Mouse (Mus musculus) left cerebral cortex, postnatal 10 days (tissue): ENCODE measurements around the gene Cd300e. TPM values are rescaled to one million over a fixed set of nuclear protein-coding genes. Genes with fewer than 3 reads are reported as not detected.

ENCODE experiments used
- DNase-seq, 2 experiments: peaks; one replicate each; pipeline ENCODE4 v3.0.0; 2021 to 2022; ENCODE audit warnings: low spot score in 2 of 2, mixed read lengths in 1 of 2; ENCODE audit errors: extremely low spot score in 1 of 2
- intact Hi-C: fragments of 180-260 bp; cut with DNase I; formaldehyde crosslinking; loops from one replicate; pipeline ENCODE4 v1.15.1; 2025
- total RNA-seq, 2 experiments: library from RNA; stranded (reverse); gene quantifications; 2 replicates each; pipeline ENCODE4 v1.2.3; 2021

Gene Cd300e
- total RNA-seq, result not detected

DNA sequence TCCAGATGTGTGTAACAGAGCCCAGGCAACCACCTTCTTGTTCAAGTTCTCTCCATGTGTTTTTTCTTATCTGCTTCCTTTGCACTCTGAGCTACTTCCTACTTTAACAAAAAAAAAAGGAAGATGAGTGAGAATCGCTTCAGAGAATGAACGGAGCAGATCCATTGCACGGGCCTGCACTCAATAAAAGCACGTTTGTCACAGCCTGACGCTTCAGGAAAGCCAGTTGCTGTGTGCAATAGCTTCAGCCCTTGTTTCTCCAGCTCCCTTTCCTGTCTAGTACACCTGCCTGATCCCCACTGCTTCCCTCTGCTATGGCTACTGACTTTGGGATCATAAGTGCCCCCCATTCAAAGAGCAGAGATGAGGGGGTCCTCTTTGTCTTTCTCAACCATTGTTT is at the start of gene Cd300e:
Gene Cd300e, minus strand, starts transcription at position 101 of the 400 bp plus-strand sequence.
- intact Hi-C loops, result no loop called here
- no peak for DNase-seq

DNA sequence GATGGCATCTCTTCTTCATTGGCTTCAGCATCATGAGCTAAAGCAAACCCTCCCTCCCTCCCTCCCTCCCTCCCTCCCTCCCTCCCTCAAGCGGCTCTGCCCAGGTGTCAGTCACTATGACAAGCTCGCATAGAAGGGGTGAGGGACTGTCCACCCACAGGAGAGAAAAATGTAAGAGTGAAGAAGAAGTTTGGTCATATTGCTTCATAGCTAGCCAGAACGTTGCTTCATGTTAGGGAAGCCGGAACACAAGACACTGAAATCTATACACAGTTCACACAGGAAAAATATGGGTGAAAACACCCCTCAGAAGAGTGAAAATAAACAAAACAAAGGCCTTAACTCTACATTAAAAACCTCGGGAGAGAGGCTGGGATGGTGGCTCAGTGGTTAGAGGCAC is 48.3 kb upstream of the Cd300e start:
- intact Hi-C loops, result no loop called here
- no peak for DNase-seq

DNA sequence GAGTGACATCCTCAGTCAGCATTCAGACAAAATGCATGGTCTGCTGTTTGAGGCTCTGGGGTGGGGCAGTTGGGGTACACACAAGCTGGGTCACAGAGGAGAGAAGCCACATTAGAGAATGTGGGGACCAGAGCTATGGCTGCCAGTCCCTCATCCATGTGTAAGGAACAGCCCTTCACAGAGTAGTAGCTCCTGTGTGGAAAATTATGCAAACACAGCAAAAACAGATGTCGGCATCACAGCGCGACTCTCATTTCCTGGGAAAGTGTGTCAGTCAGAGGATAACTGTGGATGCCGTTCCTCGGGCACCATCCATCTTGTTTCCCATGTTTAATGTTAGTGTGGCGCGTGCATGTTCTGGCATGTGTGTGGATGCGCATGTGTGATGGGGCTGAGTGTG is 46.2 kb upstream of the Cd300e start:
- intact Hi-C loops, result no loop called here
- no peak for DNase-seq

DNA sequence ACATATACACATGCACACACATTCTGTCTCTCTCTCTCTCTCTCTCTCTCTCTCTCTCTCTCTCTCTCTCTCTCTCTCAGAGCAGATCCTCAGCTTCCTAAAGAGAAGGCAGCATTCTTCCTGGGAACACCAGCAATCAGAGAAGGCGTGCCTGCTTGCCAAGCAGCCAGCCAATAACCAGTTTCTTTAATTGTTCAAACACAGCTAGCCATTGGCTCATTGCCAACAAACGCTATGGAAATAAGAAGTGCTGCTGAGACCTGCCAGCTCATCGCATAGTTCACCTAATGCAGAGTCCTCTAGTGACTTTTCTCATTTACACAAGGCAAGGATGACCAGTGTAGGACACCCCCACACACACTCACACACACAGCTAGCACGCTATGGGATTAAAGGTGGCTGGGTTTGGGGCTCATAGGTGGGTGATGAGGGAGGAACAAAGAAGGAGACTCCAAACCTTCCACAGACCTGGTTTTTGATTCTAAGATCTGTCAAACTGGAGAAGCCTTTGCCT is 45.5 kb upstream of the Cd300e start:
- intact Hi-C loops, result no loop called here
- no peak for DNase-seq

DNA sequence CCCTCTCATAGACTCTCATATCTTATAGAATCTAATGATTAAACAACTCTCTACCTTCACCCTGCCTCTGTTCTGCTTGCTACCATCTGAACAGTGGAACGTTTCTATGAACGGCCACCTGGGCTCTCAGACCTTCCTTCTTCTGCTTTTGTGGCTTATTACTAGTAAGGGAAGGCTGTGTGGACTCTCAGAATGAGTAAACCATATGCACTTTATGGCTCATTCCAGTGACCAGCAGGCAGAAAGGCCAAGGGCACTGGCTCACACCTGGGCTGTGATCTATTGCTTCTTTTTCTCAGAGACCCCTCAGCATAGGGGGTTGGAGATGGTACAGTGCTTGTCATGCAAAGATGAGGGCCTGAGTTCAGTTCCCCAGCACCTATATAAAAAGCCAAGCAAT is 44.7 kb upstream of the Cd300e start:
- intact Hi-C loops, result no loop called here
- no peak for DNase-seq

DNA sequence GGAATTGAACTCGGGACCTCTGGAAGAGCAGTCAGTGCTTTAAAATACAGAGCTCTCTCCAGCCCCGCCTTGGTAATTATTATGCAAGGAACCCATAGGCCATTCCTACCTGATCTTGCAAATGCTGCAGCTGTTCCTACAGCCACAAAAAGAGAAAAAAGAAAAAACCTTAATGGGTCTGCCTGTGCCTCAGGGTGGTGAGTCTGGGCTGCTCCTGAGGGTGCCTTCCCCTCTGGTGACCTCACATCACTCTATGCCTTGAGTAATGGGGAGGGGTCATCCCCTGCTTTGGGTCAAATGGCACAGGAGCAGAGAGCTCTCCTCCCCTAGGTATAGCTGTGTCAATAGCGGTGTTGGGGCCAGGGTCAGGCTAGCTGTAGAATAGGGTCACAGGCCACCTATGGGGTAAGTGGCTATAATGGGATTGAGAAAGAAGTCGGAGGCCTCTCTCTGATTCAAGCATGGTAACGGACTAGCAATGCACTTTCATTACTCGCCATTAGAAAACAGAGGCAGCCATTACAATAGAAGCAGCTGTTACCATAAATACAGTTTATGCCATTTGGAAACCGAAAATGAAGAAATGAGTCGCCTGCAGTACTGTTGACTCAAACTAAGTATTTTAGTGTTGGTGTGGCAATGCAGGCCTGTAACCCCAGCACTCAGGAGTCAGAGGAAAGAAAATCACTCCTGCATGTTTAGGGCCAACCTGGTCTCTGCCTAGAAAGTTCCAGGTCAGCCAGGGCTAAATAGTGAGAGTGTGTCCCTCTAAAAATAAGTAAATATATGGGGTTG is 43.0 kb upstream of the Cd300e start:
- intact Hi-C loops, result no loop called here
- DNase-seq, result no peak

DNA sequence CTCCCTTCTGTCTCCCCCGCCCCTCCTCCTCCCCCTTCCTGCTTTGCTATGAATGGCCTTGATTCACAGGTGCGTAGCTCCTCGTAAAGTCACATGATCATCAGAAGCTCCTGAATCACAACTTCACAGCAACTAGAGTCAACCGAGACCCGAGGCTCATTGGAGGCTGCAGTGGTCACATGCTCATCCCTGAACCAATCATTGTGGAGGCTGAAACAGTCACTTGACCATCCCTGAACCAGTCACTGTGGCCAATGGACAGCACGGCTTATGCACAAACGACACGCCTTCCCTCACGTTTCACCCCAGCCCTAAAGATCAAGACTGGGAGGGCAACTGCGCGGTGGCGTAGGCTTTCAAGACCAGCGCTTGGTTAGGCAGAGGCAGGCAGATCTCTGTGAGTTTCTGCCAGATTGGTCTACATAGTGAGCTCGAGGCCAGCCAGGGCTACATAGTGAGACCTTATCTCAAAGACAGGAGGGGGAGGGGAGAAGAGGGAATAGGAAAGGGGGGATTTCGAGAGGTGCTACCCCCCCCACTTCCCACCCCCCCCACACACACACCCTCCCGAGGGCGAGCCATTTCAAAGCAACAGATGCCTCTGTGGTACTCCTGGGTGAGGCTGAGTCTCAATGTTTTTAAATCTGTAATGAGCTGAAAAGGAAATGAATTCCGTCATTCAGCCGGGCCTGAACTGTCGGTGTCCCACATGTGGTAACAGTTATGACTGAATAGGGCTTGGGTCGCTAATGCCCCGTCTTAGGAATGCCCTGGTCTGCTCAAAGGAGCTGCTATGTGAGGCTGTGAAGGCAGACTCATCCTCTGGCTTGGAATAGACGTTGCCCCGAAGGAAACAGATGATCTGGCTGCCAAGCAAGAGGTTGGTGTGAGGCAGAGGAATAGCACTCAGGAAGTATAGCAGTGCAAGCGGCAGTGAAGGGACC is 41.8 kb upstream of the Cd300e start:
- no peak for DNase-seq
- intact Hi-C loops, result no loop called here

DNA sequence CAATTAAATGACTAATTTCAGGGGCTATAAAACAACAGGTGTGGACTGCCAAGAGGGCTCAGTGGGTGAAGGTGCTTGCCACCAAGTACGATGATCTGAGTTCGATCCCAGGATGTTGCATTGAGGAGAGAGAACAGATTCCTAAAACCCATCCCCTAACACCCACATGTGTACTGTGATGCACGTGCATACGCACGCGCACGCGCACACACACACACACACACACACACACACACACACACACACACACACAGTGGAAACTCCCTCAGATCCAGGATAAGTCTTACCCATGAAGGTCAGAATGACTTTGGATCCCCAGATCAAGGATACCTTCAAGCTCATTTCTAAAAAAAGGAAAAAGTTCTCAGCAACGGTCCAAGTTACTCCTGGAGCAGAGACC is 40.1 kb upstream of the Cd300e start:
- intact Hi-C loops, result no loop called here
- DNase-seq, result no peak

DNA sequence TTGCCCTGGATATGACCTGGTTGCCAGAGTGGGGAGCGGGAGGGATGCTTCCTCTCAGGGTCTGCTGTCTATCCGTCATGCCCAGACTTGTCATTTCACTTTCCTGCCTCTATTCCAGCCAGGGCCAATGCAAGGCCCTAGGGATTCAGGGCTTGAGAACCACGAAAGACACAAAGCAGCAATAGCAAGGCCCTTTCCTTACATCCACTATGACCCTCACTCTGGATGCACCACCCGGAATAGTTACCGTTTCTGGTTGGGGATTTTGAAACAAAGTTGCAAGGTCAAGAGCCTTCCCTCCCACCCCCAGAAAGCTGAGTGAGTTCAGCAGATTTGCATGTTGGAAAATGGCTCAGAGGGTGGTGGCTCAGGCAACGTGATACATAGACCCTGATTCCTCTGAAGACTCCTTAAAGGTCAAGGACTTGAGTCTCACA is 39.7 kb upstream of the Cd300e start:
- DNase-seq, result no peak
- intact Hi-C loops, result no loop called here

DNA sequence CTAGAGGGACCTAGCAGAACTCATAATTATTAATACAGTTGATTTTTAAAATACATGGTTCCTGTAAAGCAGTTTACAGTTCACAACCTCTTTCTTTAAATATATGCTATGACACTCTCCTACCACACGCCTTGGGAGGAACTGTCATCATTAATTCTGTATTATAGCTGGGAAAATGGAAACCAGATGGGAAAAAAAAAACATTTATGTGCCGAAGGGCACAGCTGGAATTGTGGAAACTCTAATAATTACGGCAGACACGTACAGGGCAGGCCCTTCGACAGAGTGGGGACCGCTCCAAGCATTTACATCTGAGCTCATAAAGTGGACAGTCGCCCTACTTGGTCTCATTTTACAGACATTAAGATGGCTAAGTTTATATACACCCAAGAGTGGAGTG is 38.8 kb upstream of the Cd300e start:
- intact Hi-C loops, result no loop called here
- no peak for DNase-seq

DNA sequence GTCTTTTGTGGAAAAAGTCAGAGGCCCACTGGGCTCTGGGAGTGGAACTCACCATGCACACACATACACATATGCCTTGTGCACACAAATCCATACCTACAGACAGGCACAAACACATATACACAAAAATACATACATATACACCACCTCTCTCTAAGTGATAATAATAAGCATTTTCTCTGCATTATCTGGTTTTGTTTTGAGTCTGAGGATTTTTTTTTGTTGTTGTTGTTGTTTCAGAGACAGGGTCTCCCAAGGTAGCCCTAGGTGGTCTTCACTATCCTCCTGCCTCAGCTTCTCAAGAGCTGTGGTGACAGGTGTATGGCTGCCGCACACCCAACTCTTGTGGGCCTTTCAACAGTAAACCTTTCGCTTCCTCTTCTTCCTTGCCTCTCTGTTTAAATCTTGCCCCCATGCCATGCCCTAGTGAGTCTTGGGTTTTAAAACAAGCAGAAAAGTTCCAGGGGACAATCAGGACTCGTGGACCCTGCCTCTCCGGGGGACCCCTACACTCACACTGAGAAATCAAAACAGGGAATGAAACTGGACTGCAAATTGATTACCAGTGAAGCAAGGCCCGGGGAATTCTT is 38.1 kb upstream of the Cd300e start:
- intact Hi-C loops, result no loop called here
- no peak for DNase-seq

DNA sequence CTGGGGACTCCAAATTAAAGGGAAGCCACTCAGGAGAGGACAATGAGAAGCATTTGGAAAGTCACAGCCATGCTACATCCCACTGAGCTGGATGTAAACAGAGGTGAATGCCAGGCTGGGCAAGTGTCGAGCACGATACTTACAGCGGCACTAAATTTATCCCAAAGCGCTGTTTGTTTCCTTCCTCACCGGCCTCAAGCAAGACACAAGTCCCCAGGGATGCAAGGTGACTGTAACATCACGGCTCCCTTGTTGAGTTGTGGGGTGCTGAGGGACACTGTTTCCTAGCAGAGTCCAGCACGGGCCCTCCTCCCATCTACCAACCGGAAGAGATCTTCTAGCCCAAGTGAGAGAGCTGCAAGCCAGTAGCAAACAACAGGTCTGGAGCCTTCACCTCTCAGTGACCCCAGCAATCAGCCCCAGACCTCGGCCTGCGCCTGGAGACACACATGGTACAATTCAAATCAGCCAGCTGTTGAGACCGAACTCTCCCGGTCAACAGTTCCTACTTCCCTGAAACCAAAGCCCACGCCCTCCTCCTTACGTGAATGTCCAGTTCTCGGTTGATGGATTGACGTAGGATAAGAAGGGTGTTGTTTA is 37.4 kb upstream of the Cd300e start:
- DNase-seq, result no peak
- intact Hi-C loops, result no loop called here

DNA sequence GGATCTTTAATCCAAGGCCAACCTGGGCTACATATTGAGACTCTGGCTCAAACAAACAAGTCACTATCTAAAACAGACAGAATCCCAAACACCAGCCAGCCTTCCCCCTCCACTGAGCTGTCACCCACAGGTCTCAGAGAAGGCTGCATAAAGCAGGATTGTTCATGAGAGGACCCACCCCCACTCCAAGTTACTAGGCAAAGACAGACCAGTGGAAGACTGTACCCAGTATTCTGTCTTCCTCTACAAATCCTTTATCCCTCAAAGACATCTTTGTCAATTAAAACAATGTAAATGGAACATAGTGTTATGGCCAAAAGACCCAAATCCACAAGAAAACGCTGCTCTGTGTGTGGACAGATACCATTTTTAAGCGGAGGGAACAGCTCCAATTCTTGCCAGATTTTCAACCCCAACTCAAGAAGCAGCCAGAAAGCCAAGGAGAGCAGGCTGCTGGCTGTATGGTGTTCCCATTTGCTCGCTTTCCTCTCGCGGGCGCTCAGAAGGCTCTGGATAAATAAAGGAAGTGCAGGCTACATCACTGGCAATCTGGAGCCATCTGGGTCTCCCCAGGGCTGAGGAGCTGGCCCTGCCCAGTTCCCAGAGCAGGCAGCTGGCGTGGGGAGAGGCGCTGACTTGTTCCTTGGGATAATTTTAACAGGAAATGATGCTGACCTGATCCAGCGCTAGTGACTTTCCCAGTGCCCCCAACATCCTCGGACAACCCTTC is 36.4 kb upstream of the Cd300e start:
- DNase-seq, result peak in 1 of 2 experiments; percentile 59

DNA sequence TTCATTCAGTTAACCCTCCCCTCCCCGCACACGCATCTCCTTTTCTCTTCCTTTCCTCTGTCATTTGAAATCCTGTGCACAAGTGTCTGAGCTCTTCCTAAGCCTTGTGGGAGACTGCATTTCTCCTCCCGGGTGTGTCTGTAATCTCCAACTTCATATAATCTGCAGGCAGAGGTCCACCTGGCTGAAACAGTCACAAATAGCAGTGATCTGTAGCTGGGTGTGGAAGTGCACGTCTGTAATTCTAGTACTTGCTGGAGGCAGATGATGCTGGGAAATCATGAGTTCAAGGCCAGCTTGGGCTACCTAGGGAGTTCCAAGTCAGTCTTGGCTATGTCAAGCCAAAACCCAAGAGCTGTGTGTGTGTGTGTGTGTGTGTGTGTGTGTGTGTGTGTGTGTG is 30.2 kb upstream of the Cd300e start:
- intact Hi-C loops, result no loop called here
- no peak for DNase-seq

More for the DNA sequence above, 36.4 kb upstream of the Cd300e start:
- intact Hi-C loops, result no loop called here

DNA sequence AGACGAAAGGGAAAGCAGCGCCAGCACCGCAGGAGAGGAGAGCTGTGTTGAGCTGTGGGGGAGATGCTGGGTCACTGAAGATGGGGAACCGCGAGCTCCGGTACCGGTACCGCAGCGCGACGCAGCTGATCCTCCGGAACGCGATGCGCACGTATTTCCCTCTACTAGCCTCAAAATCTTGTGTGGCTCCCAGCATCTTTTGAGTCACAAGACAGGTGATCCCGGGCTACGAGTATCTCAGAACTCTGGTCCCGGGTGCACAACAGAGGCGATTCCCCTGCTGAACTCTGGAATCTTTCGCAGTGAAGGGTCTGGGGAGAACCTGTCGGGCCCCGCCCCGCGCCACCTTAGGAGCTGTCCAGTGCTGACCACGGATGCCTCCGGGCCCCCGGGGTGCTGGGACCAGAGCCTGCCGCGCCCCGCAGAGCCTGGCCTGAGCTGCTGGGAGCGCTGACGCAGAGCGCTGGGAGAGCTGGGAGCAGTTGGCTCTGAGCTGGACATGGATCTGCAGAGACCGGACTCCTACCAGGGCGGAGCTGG is 29.5 kb upstream of the Cd300e start, which contains the start of gene Rab37:
Gene Rab37, plus strand, starts transcription at position 70 of the 540 bp plus-strand sequence.
- intact Hi-C loops, result no loop called here
- peak in 1 of 2 experiments; percentile 35 for DNase-seq

DNA sequence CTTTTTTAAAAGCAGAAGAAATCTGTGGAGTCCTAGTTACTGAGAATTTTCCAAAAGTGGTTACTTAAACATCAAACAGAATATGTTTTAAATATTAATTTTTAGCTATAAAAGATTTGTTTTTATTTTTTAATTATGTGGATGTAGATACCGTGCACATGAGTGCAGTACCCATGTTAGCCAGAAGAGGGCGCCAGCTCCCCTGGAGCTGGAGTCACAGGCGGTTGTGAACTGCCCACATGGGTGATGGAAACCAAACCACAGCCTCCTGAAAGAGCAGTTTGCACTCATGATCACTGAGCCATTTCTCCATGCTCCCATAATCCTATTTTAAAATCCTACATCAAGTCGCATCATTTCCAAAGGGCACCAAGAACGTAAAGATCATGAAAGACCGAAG is 27.9 kb upstream of the Cd300e start:
- intact Hi-C loops, result no loop called here
- no peak for DNase-seq

DNA sequence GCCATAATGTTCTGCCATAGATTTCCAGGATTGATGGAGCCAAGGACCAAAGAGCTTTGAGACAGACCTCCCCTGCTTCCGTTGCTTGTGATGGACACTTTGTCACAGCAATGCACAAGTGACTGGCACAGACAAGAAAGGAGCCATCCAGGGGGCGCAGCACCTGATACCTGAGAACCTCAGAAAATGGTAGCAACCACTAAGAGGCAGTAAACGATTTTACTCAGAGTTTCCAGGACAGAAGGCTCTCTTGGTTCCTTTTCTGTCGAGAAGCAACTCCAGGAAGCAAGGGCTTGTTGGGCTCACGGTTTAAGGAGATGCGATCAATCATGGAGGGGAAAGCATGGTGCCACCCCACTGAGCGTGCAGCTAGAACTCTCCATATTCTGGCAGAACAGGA is 24.2 kb upstream of the Cd300e start:
- intact Hi-C loops, result no loop called here

DNA sequence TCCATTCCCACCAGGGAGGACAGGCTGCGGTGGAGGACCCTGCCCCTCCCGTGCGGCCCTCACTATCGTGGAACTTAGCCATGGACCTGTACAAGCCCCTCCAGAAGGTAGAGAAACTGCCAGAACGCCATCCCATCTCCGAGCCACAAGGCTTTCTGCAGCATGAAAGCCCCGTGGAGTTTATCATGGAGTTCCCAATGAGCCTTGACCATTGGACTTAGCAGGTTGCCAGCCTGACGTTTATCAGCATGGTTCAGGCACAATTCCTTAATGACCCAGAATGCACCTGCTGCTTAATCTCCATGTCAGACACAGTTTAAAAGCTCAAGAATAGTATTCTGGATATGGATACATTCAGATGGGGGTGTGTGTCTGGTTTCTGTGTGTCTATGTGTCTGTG is 23.1 kb upstream of the Cd300e start:
- intact Hi-C loops, result no loop called here
- DNase-seq, result no peak

More for the DNA sequence above, 24.2 kb upstream of the Cd300e start:
- no peak for DNase-seq
